Mouse (Mus musculus) stomach, postnatal 0 days (tissue): ENCODE data around the gene Slc35a1.

ENCODE experiments used
- CTCF ChIP-seq: IDR thresholded peaks from 2 replicates; pipeline ENCODE4 v1.5.1; 2016; ENCODE audit warnings: antibody characterized with exemption, low read depth, mild to moderate bottlenecking, moderate library complexity
- EP300 ChIP-seq: optimal IDR thresholded peaks from 2 replicates; pipeline ENCODE3; 2016; ENCODE audit warnings: antibody characterized with exemption

- TF ChIP-seq CTCF (no peak), EP300 (no peak)
These were observed 46.5 kb downstream of the Slc35a1 start for GRCm38 (mm10) chr4:34640731-34641130.
